Mouse (Mus musculus) kidney, adult 2 months (tissue): ENCODE data around the gene Akap7.

Source experiments
- CTCF ChIP-seq: fragments of 200-500 bp; conservative IDR thresholded peaks from 2 replicates; pipeline ENCODE4 v1.5.1; 2011; ENCODE audit warnings: low read depth, mild to moderate bottlenecking, control low read depth, low read length, moderate library complexity, mixed read lengths; ENCODE audit not compliant: insufficient read depth, insufficient read length
- POLR2A ChIP-seq: fragments of 200-500 bp; IDR thresholded peaks from one replicate; pipeline ENCODE4 v1.6.1; 2011; ENCODE audit warnings: low read depth, low read length, control low read depth

DNA sequence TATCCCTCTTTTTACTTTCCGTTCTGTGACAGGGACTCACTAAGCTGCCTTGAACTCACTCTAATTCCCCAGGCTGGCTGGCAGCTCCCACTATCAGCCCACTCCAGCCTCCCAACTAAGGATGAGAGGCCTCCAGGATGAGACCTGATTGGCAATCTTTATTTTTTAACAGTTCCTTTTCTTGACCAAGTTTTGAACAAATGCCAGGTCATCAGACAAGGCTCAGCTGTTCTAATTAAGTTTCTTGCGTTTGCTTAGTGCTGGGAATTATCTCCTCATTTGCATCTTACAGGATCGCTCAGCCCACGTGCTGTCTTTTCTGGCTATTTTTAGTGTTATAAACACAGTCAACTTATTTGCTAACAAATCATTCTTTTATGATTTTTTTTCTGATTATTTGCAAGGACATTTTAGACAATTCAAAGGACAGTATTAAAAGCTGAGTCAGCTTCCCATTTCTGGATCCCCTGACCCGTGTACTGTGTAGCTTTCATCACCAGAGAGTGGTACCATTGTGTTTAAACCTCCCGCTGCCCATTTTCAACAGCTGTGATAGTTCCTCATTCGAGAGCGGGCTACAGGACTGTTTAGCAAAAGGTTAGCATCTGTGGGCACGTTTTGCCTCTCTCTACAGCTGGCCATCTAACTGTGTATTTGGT is 4.0 kb upstream of the Akap7 start:
- TF ChIP-seq CTCF, result no peak
- TF ChIP-seq POLR2A, result no peak
